Mouse (Mus musculus) hindbrain, embryonic 14.5 days (tissue): ENCODE measurements around the gene Il17f. TPM values are rescaled to one million over a fixed set of nuclear protein-coding genes. Genes with fewer than 3 reads are reported as not detected.
"Not testable (repeated sequence)": the region's sequence is repeated elsewhere in the genome, so short reads cannot be mapped to it uniquely, and the experiment has no call there.

Experiments
- ATAC-seq: fragments of 200-750 bp; cut with Nextera tagmentation; 2 replicates; pipeline ENCODE4 v1.8.0; 2017; ENCODE audit warnings: moderate number of reproducible peaks, mild to moderate bottlenecking, moderate TSS enrichment, moderate library complexity; ENCODE audit not compliant: low FRiP score
- DNase-seq: peaks from one replicate; pipeline ENCODE4 v3.0.0-alpha.2; 2015; ENCODE audit warnings: low spot score
- H3K27ac ChIP-seq: fragments of 300-500 bp; sonication (generic); 2 replicates; pipeline ENCODE4 v1.5.1; 2014; ENCODE audit warnings: mild to moderate bottlenecking, moderate library complexity
- H3K27me3 ChIP-seq: fragments of 300-500 bp; sonication (generic); 2 replicates; pipeline ENCODE4 v1.6.1; 2014; ENCODE audit warnings: mild to moderate bottlenecking, low read length, mixed read lengths; ENCODE audit not compliant: control insufficient read depth, insufficient read depth
- H3K36me3 ChIP-seq: fragments of 300-500 bp; sonication (generic); replicated peaks from 2 replicates; pipeline ENCODE4 v1.6.1; 2014; ENCODE audit not compliant: control insufficient read depth, insufficient read depth
- H3K4me1 ChIP-seq: fragments of 300-500 bp; sonication (generic); replicated peaks from 2 replicates; pipeline ENCODE4 v1.6.1; 2014; ENCODE audit warnings: antibody characterized with exemption, low read length, mixed read lengths; ENCODE audit not compliant: control insufficient read depth, insufficient read depth
- H3K4me2 ChIP-seq: fragments of 300-500 bp; sonication (generic); replicated peaks from 2 replicates; pipeline ENCODE4 v1.6.1; 2014; ENCODE audit warnings: mild to moderate bottlenecking, moderate library complexity
- H3K4me3 ChIP-seq: fragments of 300-500 bp; sonication (generic); replicated peaks from 2 replicates; pipeline ENCODE4 v1.5.1; 2014; ENCODE audit warnings: mild to moderate bottlenecking, low read length
- H3K9ac ChIP-seq: fragments of 300-500 bp; sonication (generic); 2 replicates; pipeline ENCODE4 v1.6.1; 2014
- H3K9me3 ChIP-seq: fragments of 300-500 bp; sonication (generic); 2 replicates; pipeline ENCODE4 v1.6.1; 2016; ENCODE audit warnings: low read length; ENCODE audit not compliant: control insufficient read depth
- WGBS: fragments of 180-500 bp; shearing (Covaris S2); extraction: QIAGEN DNeasy Blood & Tissue Kit; methylation state at CpG from one replicate; pipeline ENCODE4 v1.1.7; 2014; 5-methylcytosine and 5-hydroxymethylcytosine counted together
- polyA plus RNA-seq: library from polyadenylated mRNA; unstranded; fragments of >200 nt; fragmentation: Nextera tagmentation; extraction: Ambion mirVana; gene quantifications from 2 replicates; pipeline ENCODE4 v1.2.1, GENCODE M21; 2014

Gene Il17f
- polyA plus RNA-seq, result not detected in 2 replicates

DNA sequence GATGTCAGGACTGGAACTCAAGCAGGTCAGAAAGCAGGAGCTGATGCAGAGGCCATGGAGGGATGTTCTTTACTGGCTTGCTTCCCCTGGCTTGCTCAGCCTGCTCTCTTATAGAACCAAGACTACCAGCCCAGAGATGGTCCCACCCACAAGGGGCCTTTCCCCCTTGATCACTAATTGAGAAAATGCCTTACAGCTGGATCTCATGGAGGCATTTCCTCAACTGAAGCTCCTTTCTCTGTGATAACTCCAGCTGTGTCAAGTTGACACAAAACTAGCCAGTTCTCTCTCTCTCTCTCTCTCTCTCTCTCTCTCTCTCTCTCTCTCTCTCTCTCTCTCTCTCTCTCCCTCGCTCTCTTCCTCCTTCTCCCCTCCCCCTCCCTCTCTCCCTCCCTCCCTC, at the start of gene Il17f:
Gene Il17f, minus strand, starts transcription at position 101 of the 400 bp plus-strand sequence.
- not testable (repeated sequence) for H3K27me3 ChIP-seq, H3K36me3 ChIP-seq, ATAC-seq, H3K4me1 ChIP-seq, H3K4me3 ChIP-seq, DNase-seq, H3K27ac ChIP-seq, H3K9ac ChIP-seq, H3K4me2 ChIP-seq, H3K9me3 ChIP-seq
- WGBS, result 100% methylated on average over 1 of the region's 1 CpGs

DNA sequence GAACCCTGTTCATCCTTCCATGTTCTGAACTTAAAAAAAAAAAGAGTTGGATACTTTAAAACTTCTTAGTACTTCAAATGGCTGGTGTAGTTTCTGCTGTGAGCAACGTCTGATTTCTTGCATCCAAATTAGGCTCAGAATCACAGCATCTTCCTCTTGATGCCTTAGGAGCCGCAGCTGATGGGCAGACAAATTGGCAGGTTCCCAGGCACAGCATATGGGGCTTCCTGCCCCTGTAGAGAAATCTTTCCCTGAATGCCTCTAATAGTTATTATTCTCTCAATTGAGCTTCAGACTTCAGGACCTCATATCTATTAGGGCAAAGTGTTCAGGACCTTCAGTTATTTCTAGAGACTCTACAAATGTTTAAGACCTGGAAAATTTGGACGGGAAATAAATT, 49.5 kb upstream of the Il17f start:
- H3K4me1 ChIP-seq, result no peaks in the 10 kb centered on the region
- H3K9ac ChIP-seq, result no peak overlapping the region
- H3K9me3 ChIP-seq, result no peaks in the 10 kb centered on the region
- 66% methylated on average over 3 of the region's 3 CpGs for WGBS
- DNase-seq (no peak), ATAC-seq (no peak)
- no peak overlapping the region for H3K4me3 ChIP-seq
- no peak overlapping the region for H3K4me2 ChIP-seq
- no peak overlapping the region for H3K27ac ChIP-seq
- H3K27me3 ChIP-seq, result no peaks in the 10 kb centered on the region
- no peaks in the 10 kb centered on the region for H3K36me3 ChIP-seq

DNA sequence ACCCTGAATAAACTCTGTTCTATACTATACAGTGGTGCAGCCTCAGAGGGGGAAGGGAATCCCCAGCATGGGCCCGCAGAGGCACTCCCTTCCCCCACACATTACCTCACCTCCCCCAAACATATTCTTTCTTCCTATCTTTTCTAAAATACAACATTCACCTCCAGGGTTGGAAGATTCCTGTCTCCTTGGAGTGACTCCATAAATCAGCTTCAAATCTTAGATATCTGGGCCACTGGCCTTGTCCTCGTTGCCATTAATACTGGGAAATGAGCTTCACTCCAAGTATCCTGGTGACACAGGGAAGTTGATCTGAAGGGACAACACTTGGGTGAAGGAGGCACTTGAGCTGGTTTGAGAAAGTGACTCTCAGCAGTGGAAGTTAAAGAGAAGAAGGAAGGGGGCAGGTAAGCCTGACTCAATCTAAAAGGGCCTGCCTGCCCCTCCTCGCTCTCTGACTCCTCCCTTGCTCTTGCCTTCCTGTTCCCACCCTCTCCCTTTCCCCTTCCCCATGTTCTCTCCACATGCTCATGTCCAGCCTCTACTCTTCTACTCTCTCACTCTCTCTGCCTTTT, 46.2 kb upstream of the Il17f start:
- DNase-seq (no peak), ATAC-seq (no peak)
- Histone ChIP-seq H3K27ac (no peak overlapping the region), H3K9ac (no peak overlapping the region), H3K4me1 (no peaks in the 10 kb centered on the region), H3K36me3 (no peaks in the 10 kb centered on the region), H3K4me2 (no peak overlapping the region), H3K9me3 (no peaks in the 10 kb centered on the region), H3K4me3 (no peak overlapping the region), H3K27me3 (no peaks in the 10 kb centered on the region)
- 86% methylated on average over 3 of the region's 3 CpGs for WGBS

DNA sequence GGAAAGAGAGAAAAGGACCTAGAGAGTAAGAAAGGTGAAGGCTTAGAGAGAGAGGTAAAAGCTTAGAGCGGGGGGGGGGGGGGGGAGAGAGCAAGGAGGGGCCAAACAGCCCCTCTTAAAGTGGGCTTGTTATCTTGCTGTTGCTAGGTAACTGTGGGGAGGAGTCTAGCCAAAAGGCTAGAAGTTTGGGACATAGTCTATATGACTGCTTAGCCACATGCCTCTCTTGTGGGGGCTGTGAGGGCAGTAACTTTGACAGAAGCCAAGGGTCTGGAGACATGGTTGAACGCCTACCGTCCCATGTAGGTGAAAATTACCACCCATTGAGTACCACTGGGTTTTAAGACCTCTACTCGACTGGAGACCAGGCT, 42.7 kb upstream of the Il17f start:
- H3K36me3 ChIP-seq, result no peaks in the 10 kb centered on the region
- H3K27me3 ChIP-seq, result no peaks in the 10 kb centered on the region
- H3K4me3 ChIP-seq, result no peak overlapping the region
- no peak overlapping the region for H3K9ac ChIP-seq
- H3K4me2 ChIP-seq, result no peak overlapping the region
- DNase-seq (no peak), ATAC-seq (no peak)
- H3K9me3 ChIP-seq, result no peaks in the 10 kb centered on the region
- 91% methylated on average over 3 of the region's 4 CpGs for WGBS
- no peaks in the 10 kb centered on the region for H3K4me1 ChIP-seq
- H3K27ac ChIP-seq, result no peak overlapping the region

DNA sequence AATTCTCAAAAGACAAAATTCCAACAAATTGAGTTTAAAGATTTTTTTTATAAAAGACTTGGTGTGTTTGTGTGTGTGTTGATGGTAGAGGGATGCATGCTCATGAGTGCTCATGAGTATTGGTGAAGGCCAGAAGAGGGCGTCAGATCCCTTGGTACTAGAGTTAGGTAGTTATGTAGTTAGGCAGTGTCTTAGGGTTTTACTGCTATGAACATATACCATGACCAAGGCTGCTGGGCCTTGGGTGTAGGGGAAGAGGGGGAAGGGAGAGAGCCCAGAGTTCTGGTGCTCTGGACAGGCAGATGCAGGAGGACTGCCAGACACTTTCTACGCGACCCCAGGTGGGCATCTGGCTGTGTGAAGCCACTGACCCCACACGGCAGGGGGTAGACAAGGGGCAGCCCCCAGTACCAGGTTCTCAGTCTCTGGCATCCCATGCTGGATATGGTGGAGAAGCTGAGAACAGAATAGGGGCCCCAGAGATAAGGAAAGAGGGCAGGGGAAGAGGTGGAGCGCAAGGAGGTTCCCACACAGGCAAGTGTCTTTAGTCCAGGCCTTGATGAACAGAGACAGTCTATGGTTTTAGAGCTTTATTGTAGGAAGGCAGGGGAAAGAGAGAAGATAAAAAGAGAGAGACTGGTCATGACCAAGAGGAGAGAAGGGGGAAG, 42.2 kb upstream of the Il17f start:
- Histone ChIP-seq H3K9me3 (no peaks in the 10 kb centered on the region), H3K4me3 (no peak overlapping the region), H3K27ac (no peak overlapping the region), H3K4me1 (no peaks in the 10 kb centered on the region), H3K27me3 (no peaks in the 10 kb centered on the region), H3K36me3 (no peaks in the 10 kb centered on the region), H3K9ac (no peak overlapping the region), H3K4me2 (no peak overlapping the region)
- ATAC-seq (no peak), DNase-seq (no peak)
- 77% methylated on average over 5 of the region's 5 CpGs for WGBS

DNA sequence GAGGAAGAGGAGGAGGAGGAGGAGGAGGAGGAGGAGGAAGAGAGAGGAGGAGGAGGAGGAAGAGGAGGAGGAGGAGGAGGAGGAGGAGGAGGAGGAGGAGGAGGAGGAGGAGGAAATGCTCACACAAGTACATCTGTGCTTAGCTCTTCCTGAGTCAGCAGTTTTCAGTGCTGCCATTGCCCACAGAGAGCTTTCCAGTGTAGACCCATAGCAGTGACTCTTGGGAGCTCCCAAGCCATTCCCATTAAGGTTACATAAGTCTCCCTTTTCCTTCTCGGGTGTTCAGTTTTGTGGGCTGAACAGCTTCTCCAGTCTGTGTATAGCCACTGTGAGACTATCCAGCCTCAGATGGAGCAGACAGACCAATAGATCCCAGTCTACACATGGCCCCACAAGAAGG, 40.1 kb upstream of the Il17f start:
- ATAC-seq (no peak), DNase-seq (no peak)
- no peaks in the 10 kb centered on the region for H3K4me1 ChIP-seq
- H3K36me3 ChIP-seq, result no peaks in the 10 kb centered on the region
- H3K9me3 ChIP-seq, result no peaks in the 10 kb centered on the region
- no peaks in the 10 kb centered on the region for H3K27me3 ChIP-seq
- H3K27ac ChIP-seq, result no peak overlapping the region
- WGBS, result 86% methylated on average over 1 of the region's 1 CpGs
- no peak overlapping the region for H3K9ac ChIP-seq
- H3K4me2 ChIP-seq, result no peak overlapping the region
- H3K4me3 ChIP-seq, result no peak overlapping the region

DNA sequence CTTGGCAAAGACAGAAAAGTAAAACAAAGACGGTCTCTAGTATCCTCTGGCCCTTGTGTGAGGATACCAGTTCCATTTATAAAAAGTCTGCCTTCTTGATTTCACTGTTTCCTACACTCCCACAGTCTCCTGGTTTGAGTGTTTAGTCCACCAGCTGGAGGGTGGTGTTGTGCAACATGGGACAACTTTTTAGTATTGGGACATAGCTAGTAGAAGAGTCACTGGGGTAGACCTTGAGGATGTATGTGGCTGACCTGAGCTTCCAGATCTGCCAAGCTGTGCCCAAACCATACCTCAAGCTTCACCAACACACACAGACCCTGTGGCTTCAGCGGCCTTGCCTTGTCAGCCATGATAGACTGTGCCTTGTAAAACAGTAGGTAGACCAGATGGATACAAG, 37.6 kb upstream of the Il17f start:
- no peak for DNase-seq
- Histone ChIP-seq H3K4me3 (no peak overlapping the region), H3K9ac (no peak overlapping the region), H3K27me3 (no peaks in the 10 kb centered on the region), H3K4me1 (no peaks in the 10 kb centered on the region), H3K27ac (no peak overlapping the region), H3K4me2 (no peak overlapping the region), H3K9me3 (no peaks in the 10 kb centered on the region), H3K36me3 (no peaks in the 10 kb centered on the region)
- no peak for ATAC-seq
- 89% methylated on average over 2 of the region's 2 CpGs for WGBS

DNA sequence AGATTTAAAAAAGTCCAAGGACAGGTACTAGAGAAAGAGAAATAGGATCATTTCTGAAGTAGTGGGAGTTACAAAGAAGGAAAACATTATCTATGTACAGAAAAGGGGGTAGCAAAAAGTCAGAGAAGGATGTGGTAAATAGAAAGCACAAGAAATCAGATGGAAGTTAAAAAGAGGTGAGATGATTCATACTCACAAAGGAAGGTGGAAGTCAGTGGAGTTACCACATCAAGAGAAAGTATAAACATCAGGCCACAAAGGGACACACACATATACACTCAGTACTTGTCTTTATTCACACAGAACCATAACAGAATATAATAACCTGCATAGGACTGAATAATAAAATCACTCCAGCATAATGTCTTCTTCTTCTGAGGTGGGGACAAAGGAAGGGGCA, 34.6 kb upstream of the Il17f start:
- H3K4me1 ChIP-seq, result no peaks in the 10 kb centered on the region
- no peaks in the 10 kb centered on the region for H3K9me3 ChIP-seq
- H3K27ac ChIP-seq, result no peak overlapping the region
- no peak for ATAC-seq
- no peaks in the 10 kb centered on the region for H3K36me3 ChIP-seq
- DNase-seq, result no peak
- H3K27me3 ChIP-seq, result no peaks in the 10 kb centered on the region
- H3K9ac ChIP-seq, result no peak overlapping the region
- no peak overlapping the region for H3K4me3 ChIP-seq
- H3K4me2 ChIP-seq, result no peak overlapping the region

DNA sequence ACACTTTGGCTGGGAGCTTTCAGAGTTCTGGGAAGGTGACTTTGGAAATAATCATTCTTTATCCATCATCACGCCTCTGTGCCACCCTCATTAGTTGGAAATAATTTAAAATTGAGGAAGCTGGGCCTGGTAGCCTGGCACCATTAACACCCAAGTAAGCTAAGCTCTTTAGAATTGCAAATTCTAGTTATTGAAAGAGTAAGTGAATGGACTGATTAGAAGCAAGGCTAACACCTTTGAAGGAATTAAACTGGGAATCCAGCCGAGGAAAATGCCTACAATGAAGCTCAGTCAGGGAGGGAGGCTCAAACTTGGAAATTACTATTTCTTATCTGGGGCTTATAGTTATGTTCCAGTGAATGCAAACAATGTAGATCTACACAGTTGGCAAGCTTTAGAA, 33.5 kb upstream of the Il17f start:
- no peaks in the 10 kb centered on the region for H3K27me3 ChIP-seq
- no peaks in the 10 kb centered on the region for H3K9me3 ChIP-seq
- H3K4me3 ChIP-seq, result no peak overlapping the region
- H3K4me2 ChIP-seq, result no peak overlapping the region
- no peak for DNase-seq
- H3K9ac ChIP-seq, result no peak overlapping the region
- WGBS, result 54% methylated on average over 2 of the region's 2 CpGs
- no peak overlapping the region for H3K27ac ChIP-seq
- H3K4me1 ChIP-seq, result 0 out of 2 replicates have a peak, but pooled peaks cover 3% of the 10 kb centered on the region
- H3K36me3 ChIP-seq, result no peaks in the 10 kb centered on the region
- ATAC-seq, result no peak

DNA sequence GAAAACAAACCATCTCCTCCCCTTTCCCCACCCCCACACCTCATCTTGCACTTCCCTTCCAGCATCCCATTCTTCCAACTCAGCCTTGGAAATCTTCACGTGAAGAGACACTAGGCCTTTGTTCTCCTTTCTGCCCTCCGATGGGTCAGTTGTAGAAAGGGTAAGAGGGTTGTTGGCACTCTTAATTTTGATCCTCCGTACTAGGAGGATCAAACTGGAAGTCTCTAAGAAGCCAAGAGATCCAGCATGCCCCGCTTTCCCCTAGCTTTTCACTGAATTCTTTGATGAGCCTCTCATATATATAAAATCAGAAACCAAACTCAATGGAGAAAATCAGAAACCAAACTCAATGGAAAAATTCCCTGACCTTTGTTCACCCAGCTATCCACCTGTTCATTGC, 33.1 kb upstream of the Il17f start:
- Histone ChIP-seq H3K9me3 (no peaks in the 10 kb centered on the region), H3K9ac (no peak overlapping the region), H3K4me3 (no peak overlapping the region), H3K36me3 (no peaks in the 10 kb centered on the region), H3K4me2 (no peak overlapping the region), H3K27me3 (no peaks in the 10 kb centered on the region), H3K27ac (no peak overlapping the region), H3K4me1 (0 out of 2 replicates have a peak, but pooled peaks cover 3% of the 10 kb centered on the region)
- DNase-seq (no peak), ATAC-seq (no peak)
- 47% methylated on average over 4 of the region's 4 CpGs for WGBS
